Mouse (Mus musculus): Measurements from ENCODE around the gene Kcne4. TPM values are rescaled to one million over a fixed set of nuclear protein-coding genes. Genes with fewer than 3 reads are reported as not detected.

The Kcne4 gene
- 5.7 TPM for polyA plus RNA-seq (2014; fragmentation: Illumina TruSeq; extraction: RNeasy Lipid Tissue Mini Kit (QIAGEN cat#74804); ENCODE audit: low read depth, low replicate concordance)

GRCm38 (mm10) chr1:78816639-78817038 is at the start of gene Kcne4:
Gene Kcne4 (plus strand): TSS chr1:78816758.

Other genes starting within 250 kb of the Kcne4 start
- gene Acsl3, start 158.9 kb upstream of the Kcne4 start, polyA plus RNA-seq (2014; fragmentation: Illumina TruSeq; extraction: RNeasy Lipid Tissue Mini Kit (QIAGEN cat#74804); ENCODE audit: low read depth, low replicate concordance) = 1,533 TPM
- gene Utp14b, start 158.7 kb upstream of the Kcne4 start, polyA plus RNA-seq (2014; fragmentation: Illumina TruSeq; extraction: RNeasy Lipid Tissue Mini Kit (QIAGEN cat#74804); ENCODE audit: low read depth, low replicate concordance) = 57.4 TPM